Mouse (Mus musculus): Measurements from ENCODE around the gene Ubqln4.
"Not testable (repeated sequence)": the region's sequence is repeated elsewhere in the genome, so short reads cannot be mapped to it uniquely, and the experiment has no call there.

The Ubqln4 gene

GRCm38 (mm10) chr3:88568615-88569014 is 15.1 kb downstream of the Ubqln4 start:
- DNase-seq: no peak

GRCm38 (mm10) chr3:88569093-88569492 is 15.5 kb downstream of the Ubqln4 start:
- DNase-seq: no peak

- DNase-seq: no peak
These were observed 16.1 kb downstream of the Ubqln4 start for GRCm38 (mm10) chr3:88569694-88570093.

GRCm38 (mm10) chr3:88570341-88570740 is 16.8 kb downstream of the Ubqln4 start:
- no peak for DNase-seq

GRCm38 (mm10) chr3:88571856-88572255 is 18.3 kb downstream of the Ubqln4 start:
- DNase-seq: no peak

- DNase-seq: no peak
These were observed 19.3 kb downstream of the Ubqln4 start for GRCm38 (mm10) chr3:88572835-88573234.

- DNase-seq: no peak
These were observed 20.3 kb downstream of the Ubqln4 start for GRCm38 (mm10) chr3:88573810-88574209.

GRCm38 (mm10) chr3:88575540-88575939 is 22.0 kb downstream of the Ubqln4 start, which contains the start of gene Ssr2:
TSS of gene Ssr2 (plus strand) at chr3:88575876.
- no peak for DNase-seq

- DNase-seq: not testable (repeated sequence)
These were observed 24.3 kb downstream of the Ubqln4 start for GRCm38 (mm10) chr3:88577846-88578245.

- DNase-seq: no peak
These were observed 25.2 kb downstream of the Ubqln4 start for GRCm38 (mm10) chr3:88578498-88579424.

- DNase-seq: peak; percentile 83 to 86
These were observed 26.0 kb downstream of the Ubqln4 start for GRCm38 (mm10) chr3:88579454-88580117.

GRCm38 (mm10) chr3:88585769-88586168 is 32.2 kb downstream of the Ubqln4 start:
- DNase-seq: no peak

GRCm38 (mm10) chr3:88586640-88587039 is 33.1 kb downstream of the Ubqln4 start:
- DNase-seq: no peak

GRCm38 (mm10) chr3:88590246-88590645 is 36.7 kb downstream of the Ubqln4 start:
- DNase-seq: no peak

GRCm38 (mm10) chr3:88591044-88591443 is 37.5 kb downstream of the Ubqln4 start:
- no peak for DNase-seq

GRCm38 (mm10) chr3:88591950-88592731 is 38.6 kb downstream of the Ubqln4 start:
- DNase-seq: peak; percentile 63 to 80

- no peak for DNase-seq
These were observed 39.5 kb downstream of the Ubqln4 start for GRCm38 (mm10) chr3:88592942-88593576.

GRCm38 (mm10) chr3:88593893-88594580 is 40.5 kb downstream of the Ubqln4 start:
- DNase-seq: no peak

GRCm38 (mm10) chr3:88596547-88596946 is 43.0 kb downstream of the Ubqln4 start:
- not testable (repeated sequence) for DNase-seq

GRCm38 (mm10) chr3:88602466-88602865 is 48.9 kb downstream of the Ubqln4 start:
- DNase-seq: no peak

- DNase-seq: peak; percentile 81 to 87
These were observed 50.2 kb downstream of the Ubqln4 start for GRCm38 (mm10) chr3:88603714-88604161.

- DNase-seq: no peak
These were observed 51.3 kb downstream of the Ubqln4 start for GRCm38 (mm10) chr3:88604863-88605262.
